Mouse (Mus musculus): Measurements from ENCODE around the gene Serpinb9g.
"Not testable (repeated sequence)": the region's sequence is repeated elsewhere in the genome, so short reads cannot be mapped to it uniquely, and the experiment has no call there.

Serpinb9g gene

DNA sequence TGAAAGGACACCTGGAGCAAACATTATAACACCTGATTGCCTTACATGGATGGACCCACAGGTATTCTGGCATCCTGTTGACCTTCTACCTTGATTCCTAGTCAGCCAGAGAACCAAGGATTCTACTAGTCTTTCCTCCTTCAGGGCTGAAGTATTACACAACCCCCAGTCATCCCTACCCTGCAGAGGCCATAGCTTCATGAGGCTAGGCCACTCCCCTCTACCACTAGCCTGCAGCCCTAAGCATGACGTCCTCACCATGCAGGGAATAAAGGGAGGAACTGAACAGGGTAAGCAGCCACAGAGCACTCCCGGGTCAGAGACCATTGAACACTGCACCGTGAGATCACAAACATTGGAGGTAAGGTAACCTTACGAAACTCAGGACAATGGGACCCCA, at the start of gene Serpinb9g:
Gene Serpinb9g (plus strand): TSS at position 301 of the 400 bp plus-strand sequence.
- not testable (repeated sequence) for DNase-seq

DNA sequence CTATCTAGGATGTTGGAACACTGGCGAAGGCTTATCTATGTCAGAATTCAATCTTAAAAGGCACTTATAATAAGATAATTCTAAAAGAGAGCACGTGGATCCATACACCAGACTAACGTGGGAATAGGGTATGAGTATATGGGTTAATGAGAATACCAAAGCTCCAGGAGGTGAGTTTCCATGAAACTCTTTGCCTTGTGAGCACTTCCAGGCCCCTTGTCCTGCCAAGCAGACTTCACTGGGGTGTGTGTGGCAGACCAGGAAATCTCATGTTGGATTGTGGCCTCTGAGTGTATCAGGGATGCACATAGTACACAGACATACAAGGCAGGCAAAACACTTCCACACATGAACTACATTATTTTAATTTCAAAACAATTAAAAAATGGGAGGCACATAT, 718 bp upstream of the Serpinb9g start:
- DNase-seq: not testable (repeated sequence)

DNA sequence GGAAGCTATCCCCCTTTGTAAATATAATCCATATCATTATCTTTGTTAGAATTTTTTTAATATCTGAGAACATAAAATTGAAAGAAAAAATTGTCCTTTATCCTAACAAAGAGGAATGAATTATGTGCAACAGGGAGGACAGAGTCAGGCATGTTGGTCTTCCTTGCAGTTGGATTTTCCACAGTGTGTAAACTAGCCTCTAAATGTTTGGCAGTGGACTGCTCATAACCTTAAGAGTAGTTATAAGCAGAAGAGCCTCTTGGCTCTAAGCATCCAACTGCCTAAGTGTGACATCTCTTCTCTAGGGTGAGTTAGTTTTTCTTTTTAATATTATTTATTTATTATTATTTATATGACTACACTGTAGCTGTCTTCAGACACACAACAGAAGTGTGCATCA, 40.0 kb downstream of the Serpinb9g start:
- no peak for DNase-seq

DNA sequence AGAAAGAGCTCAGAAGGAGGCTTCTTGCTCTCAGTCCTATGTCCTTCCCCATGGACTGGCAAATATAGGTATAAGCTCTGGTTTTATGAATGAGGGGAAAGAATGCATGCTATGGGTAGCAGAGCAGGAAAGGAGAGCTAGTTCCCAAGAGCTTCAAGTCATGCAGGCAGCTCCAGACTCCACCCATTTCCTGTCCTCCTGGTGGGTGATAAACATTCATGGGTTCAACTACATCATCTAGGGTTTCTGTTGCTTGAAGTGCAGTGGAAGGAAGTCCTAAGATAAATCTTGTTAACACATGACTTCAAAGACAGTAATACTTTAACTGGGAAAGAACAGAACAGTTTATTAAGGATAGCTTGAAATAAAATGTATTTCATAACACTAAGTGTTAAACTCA, 48.2 kb downstream of the Serpinb9g start:
- no peak for DNase-seq
